Mouse (Mus musculus) CH12.LX (cell line): ENCODE data around the gene Cnnm2.

Experiments used
- CTCF ChIP-seq, 2 experiments: IDR thresholded peaks in 1 of 2; conservative IDR thresholded peaks in 1 of 2; 2 replicates each; pipeline ENCODE4 v1.5.1; 2011 to 2012; ENCODE audit warnings: low read depth in 2 of 2, low read length in 2 of 2, improper control_type of control experiment in 1 of 2, inconsistent platforms in 1 of 2, mild to moderate bottlenecking in 1 of 2, moderate library complexity in 1 of 2
- ELF1 ChIP-seq: IDR thresholded peaks from 2 replicates; pipeline ENCODE4 v1.6.1; 2014; ENCODE audit warnings: low read depth, mild to moderate bottlenecking, inconsistent platforms, low read length, improper control_type of control experiment
- MEF2A ChIP-seq: IDR thresholded peaks from 2 replicates; pipeline ENCODE4 v1.6.1; 2014; ENCODE audit warnings: low read depth, mild to moderate bottlenecking, inconsistent platforms, low read length, improper control_type of control experiment, borderline replicate concordance
- NELFE ChIP-seq: IDR thresholded peaks from 2 replicates; pipeline ENCODE4 v1.6.1; 2011; ENCODE audit warnings: low read depth, low read length, improper control_type of control experiment
- POLR2A ChIP-seq: IDR thresholded peaks from 2 replicates; pipeline ENCODE4 v1.6.1; 2011; ENCODE audit warnings: low read depth, mild to moderate bottlenecking, improper control_type of control experiment, low read length
- UBTF ChIP-seq: IDR thresholded peaks from 2 replicates; pipeline ENCODE4 v1.6.1; 2012; ENCODE audit warnings: low read depth, mild to moderate bottlenecking, inconsistent platforms, low read length, improper control_type of control experiment, moderate library complexity
- ZKSCAN1 ChIP-seq: IDR thresholded peaks from 2 replicates; pipeline ENCODE4 v1.6.1; 2012; ENCODE audit warnings: low read depth, inconsistent platforms, low read length, improper control_type of control experiment, borderline replicate concordance

DNA sequence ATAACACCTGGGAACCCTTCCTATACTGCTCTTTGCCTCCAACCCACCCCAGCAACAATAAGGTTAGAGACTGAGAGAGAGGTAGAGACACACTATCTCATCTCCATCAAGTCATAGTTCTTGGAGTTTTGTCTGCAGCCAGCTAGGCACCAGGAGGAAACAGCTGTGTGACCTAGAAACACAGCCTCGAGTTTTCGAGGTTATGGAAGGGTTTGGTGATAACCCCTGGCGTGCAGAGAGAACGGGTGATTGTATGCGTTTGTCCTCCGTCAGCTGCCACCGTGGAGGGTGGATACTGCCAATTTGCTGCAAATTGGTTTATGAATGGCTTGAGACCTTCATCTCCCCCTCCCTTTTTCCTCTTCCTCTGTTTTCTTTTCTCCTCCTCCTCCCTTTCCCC is 24.3 kb upstream of the Cnnm2 start:
- TF ChIP-seq UBTF (no peak), CTCF (conservative IDR thresholded peaks at IDR 0.05 in 1 of 2, IDR thresholded peaks at IDR 0.05 in 1 of 2; ENCODE audit: low read depth in 2 of 2, low read length in 2 of 2) (no peak), ELF1 (no peak), POLR2A (no peak), ZKSCAN1 (no peak), NELFE (no peak), MEF2A (no peak)
